ENCODE assay signal across 19 mouse cellular contexts in the genomic region with DNA sequence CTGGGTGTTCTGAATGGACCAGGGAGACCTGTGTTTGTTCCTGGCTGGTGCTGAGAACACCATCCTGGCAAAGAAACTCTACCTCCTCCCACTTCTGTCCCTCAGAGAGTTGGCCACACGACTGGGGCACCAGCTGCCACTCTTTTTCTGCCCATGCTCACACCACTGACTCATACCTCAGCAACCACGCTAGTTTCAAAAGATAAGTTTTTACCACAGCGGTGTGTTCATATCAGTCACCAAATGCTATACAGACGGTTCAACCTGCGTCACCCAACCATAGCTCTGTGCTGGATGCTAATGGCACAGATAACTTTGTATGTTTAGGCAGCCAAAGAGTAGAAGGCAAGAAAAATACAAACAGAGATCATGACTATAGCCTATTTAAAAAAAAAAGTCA.
DNase-seq lines count a peak whose midpoint lies in the region; ATAC-seq and TF ChIP-seq lines count a peak whose summit lies in the region.
"Had no signal": no experiment of that assay in that cellular context is flagged by ENCODE, and none has a peak within 500 bp of the region (broad histone marks: within the 10 kb centered on the region; RNA-seq: fewer than 3 reads in every experiment).

No protein-coding gene starts in this region.

- no peak overlapping the region for H3K4me2 ChIP-seq in forebrain, embryonic 15.5 days (replicated peaks)
- no peak overlapping the region for H3K4me2 ChIP-seq in liver, postnatal 0 days (ENCODE audit: low read depth, low read length)

- no peak for ATAC-seq in forebrain, embryonic 15.5 days (replicated peaks)
- ATAC-seq in erythroblast, adult 5-6 weeks (replicated peaks; ENCODE audit: low FRiP score, poor library complexity, severe bottlenecking), result peak; percentile 96
- ATAC-seq in liver, postnatal 0 days, result peak; percentile 98
- ATAC-seq: forebrain, embryonic 14.5 days; lung, postnatal 0 days; Patski had no signal

- H3K9ac ChIP-seq in forebrain, embryonic 15.5 days (replicated peaks), result no peak overlapping the region
- H3K9ac ChIP-seq in liver, postnatal 0 days (replicated peaks), result 0 out of 2 replicates have a peak overlapping the region, but pooled peaks have one; percentile 32

- H3K27ac ChIP-seq in forebrain, embryonic 10.5 days, result no peak overlapping the region
- no peak overlapping the region for H3K27ac ChIP-seq in forebrain, embryonic 15.5 days (replicated peaks)
- H3K27ac ChIP-seq in liver, postnatal 0 days (ENCODE audit: low read depth), result peak overlapping the region; percentile 68
- H3K27ac ChIP-seq: heart, adult 2 months had no signal

- H3K4me3 ChIP-seq in forebrain, embryonic 10.5 days, result no peak overlapping the region
- H3K4me3 ChIP-seq in forebrain, embryonic 15.5 days, result no peak overlapping the region
- H3K4me3 ChIP-seq in liver, postnatal 0 days (ENCODE audit: low read depth, low read length), result no peak overlapping the region
- H3K4me3 ChIP-seq: heart, adult 2 months had no signal

- peak; percentile 98 for TF ChIP-seq EP300 in liver, postnatal 0 days (IDR thresholded peaks at IDR 0.05; ENCODE audit: low read depth)

- H3K9me3 ChIP-seq in forebrain, embryonic 10.5 days, result no peaks in the 10 kb centered on the region; the same call in 1 of the 2 replicates
- no peaks in the 10 kb centered on the region for H3K9me3 ChIP-seq in forebrain, embryonic 15.5 days
- H3K9me3 ChIP-seq in liver, postnatal 0 days (ENCODE audit: low read length), result no peaks in the 10 kb centered on the region

- H3K27me3 ChIP-seq in forebrain, embryonic 10.5 days (ENCODE audit: poor library complexity, severe bottlenecking), result no peaks in the 10 kb centered on the region
- no peaks in the 10 kb centered on the region for H3K27me3 ChIP-seq in forebrain, embryonic 15.5 days
- H3K27me3 ChIP-seq in liver, postnatal 0 days (ENCODE audit: insufficient read depth, low read length), result no peaks in the 10 kb centered on the region
- H3K27me3 ChIP-seq: Patski had no signal

- TF ChIP-seq CTCF in liver, postnatal 0 days (IDR thresholded peaks at IDR 0.05; ENCODE audit: low read depth), result no peak

- DNase-seq in forebrain, embryonic 10.5 days (ENCODE audit: extremely low spot score, low spot score), result peak; percentile 7
- peak; percentile 17 to 20 for DNase-seq in right cerebral cortex, adult 2 months (ENCODE audit: low spot score in 2 of 2)
- no peak for DNase-seq in right cerebral cortex, postnatal 10 days (ENCODE audit: low spot score in 2 of 2)
- DNase-seq in liver, postnatal 0 days, result peak; percentile 26
- no peak for DNase-seq in urinary bladder, adult 18-20 months (ENCODE audit: low spot score in 2 of 2)
- no peak for DNase-seq in cerebellum, adult 9-11 months
- DNase-seq: adrenal gland, adult 8-10 months; heart, adult 2 months; heart, postnatal 4 days; kidney, adult 11 months; kidney, postnatal 4 days; midbrain, embryonic 14.5 days; right cerebral cortex, postnatal 14 days; thymus, adult 2 months had no signal

- WGBS in forebrain, embryonic 10.5 days, result 91% methylated on average over 5 of the region's 5 CpGs
- 91% methylated on average over 5 of the region's 5 CpGs for WGBS in forebrain, embryonic 15.5 days
- 52% methylated on average over 5 of the region's 5 CpGs for WGBS in liver, postnatal 0 days (ENCODE audit: insufficient replicate concordance)

- H3K36me3 ChIP-seq in forebrain, embryonic 10.5 days (replicated peaks), result no peaks in the 10 kb centered on the region
- no peaks in the 10 kb centered on the region for H3K36me3 ChIP-seq in forebrain, embryonic 15.5 days
- no peaks in the 10 kb centered on the region for H3K36me3 ChIP-seq in liver, postnatal 0 days (replicated peaks; ENCODE audit: insufficient read depth, low read length)

- H3K4me1 ChIP-seq in forebrain, embryonic 10.5 days, result no peaks in the 10 kb centered on the region
- H3K4me1 ChIP-seq in forebrain, embryonic 15.5 days, result no peaks in the 10 kb centered on the region
- H3K4me1 ChIP-seq in liver, postnatal 0 days (ENCODE audit: insufficient read depth), result 0 out of 2 replicates have a peak, but pooled peaks cover 5% of the 10 kb centered on the region

Comparison
In these comparisons a context has a peak if more than half of its experiments do, and no peak if none do; other contexts are left out.
1. DNase-seq: peak in forebrain, embryonic 10.5 days (single experiment), right cerebral cortex, adult 2 months (2 of 2) and liver, postnatal 0 days (single experiment); none in right cerebral cortex, postnatal 10 days (0 of 2), urinary bladder, adult 18-20 months (0 of 2) and cerebellum, adult 9-11 months (single experiment).